Mouse (Mus musculus) 3T3-L1 (cell line): ENCODE measurements around the gene Hspa12a.
A peak's percentile ranks its signal among the peaks of the same experiment; 100 is the strongest.

Experiments
- DNase-seq: peaks from one replicate; pipeline ENCODE4 v3.0.0-alpha.2; 2015; ENCODE audit warnings: low read depth, low spot score

The Hspa12a gene

DNA sequence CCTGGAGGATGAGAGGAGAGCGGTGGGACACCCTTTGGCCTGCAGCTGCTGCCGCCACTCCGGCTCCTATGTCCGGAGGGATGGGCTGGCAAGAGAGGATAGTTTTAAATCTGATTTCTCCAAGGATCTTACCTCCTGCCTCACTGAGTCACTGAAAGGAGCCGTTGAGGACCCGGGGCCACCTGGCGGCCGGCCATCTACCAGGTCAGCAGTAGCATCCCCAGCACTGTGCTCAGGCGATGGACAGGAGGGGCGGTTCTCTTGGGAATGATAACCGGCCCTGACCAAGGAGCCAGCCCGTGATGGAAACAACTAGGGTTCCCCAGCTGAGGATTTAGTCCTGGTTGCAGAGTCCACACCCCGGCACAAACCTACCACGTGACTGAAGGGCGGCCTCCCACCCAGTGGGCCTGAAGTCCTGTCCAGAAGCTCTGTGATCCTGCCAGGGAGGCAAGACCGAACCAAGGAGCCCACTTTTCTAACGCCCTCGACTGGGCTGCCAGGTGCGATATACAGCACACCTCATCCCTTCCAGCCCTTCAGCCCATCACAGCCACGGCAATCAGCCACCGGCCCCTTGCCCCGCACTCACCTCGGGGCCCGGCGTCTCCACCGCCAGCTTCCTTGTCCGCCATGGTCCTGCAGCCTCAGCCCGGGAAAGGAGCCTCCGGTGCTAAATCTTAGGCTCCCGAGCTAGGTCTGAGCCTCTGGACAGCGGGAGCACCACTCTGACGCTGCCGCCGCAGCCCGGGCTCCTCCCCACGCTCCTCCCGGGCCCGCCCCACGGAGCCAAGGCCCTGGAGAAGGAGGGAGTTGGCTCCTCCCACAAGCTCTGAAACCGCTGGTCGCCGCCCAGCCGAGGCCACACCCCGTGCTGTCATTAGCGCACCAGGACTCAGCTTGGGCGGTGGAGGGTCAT, 82.9 kb downstream of the Hspa12a start:
- peak; percentile 54 for DNase-seq

DNA sequence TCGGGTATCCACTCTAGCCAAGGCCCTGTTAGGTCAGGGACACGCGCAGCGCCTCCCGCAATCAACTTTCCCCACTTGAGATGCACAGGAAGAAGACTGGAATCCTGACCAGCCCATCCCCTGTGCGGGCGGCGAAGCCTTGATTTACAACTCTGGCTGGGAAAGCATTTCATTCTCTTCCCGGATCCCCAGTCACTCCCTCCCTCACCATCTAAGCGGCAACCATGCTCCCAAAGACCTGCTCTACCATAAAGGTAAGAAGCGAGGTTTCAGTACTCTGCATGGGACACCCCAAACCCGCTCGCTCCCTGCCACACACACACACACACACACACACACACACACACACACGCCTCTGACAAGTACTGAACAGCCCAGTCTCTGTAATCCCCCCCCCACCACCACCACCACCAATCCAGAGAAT, 83.6 kb downstream of the Hspa12a start:
- DNase-seq = no peak

DNA sequence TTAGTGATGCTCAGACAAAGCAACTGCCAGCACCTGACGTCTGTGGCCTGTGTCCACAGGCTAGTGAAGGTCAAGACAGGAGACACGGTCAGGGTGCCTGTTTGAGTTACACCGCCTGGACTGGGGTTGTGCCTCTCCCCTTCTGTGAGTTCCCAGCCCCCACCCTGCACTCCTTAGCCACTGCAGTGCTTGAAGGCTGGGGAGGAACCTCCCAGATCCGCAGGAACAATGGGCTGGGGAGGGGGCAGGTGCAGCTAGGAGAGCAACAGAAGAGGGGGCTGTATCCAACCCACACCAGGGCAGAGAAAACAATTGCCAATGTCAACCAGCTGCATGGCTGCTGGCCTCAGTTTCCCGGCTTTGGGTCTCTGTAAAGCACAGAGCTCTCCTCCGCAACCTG, 84.1 kb downstream of the Hspa12a start:
- no peak for DNase-seq

DNA sequence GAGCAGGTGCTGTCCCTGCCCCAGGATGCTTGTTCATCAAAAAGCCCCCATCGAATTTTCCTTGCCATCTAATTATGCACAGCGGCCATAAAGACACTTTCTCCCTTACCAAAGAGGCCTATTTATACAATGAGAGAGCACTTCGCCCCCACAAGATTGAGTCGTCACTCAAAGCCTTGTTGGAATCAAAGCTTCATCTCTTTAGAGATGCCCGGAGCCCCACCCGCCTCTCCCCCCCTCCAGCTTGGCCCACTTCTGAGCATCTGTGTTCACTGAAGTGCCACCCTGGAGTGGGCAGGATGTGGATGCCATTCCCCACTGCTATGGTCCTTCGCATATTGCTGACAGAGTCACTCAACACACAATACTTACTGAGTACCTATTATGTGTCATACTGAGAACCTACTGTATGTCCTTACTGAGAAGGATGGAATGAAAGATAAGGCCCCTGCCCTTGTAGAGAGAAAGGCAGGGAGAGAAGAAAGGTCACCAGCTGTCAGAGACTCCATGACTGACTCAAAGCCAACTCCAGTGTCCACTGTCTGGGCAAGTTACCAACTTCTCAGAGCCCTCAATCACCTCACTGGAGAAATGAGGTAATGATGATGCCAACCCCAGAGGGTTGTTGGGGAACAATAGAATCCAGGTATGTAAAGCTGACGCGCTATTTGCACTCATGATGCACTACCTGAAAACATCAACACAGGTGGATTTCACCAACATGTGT, 87.2 kb downstream of the Hspa12a start:
- DNase-seq = peak; percentile 35

GRCm38 (mm10) chr19:58854899-58855298, 88.6 kb downstream of the Hspa12a start:
- DNase-seq = no peak

- DNase-seq = peak; percentile 51
These were observed 90.3 kb downstream of the Hspa12a start for GRCm38 (mm10) chr19:58853036-58853735.

GRCm38 (mm10) chr19:58850719-58851466, 92.6 kb downstream of the Hspa12a start:
- peak; percentile 86 for DNase-seq

GRCm38 (mm10) chr19:58849333-58850131, 93.9 kb downstream of the Hspa12a start:
- peak; percentile 55 for DNase-seq

GRCm38 (mm10) chr19:58843606-58844005, 99.8 kb downstream of the Hspa12a start:
- DNase-seq = no peak

DNA sequence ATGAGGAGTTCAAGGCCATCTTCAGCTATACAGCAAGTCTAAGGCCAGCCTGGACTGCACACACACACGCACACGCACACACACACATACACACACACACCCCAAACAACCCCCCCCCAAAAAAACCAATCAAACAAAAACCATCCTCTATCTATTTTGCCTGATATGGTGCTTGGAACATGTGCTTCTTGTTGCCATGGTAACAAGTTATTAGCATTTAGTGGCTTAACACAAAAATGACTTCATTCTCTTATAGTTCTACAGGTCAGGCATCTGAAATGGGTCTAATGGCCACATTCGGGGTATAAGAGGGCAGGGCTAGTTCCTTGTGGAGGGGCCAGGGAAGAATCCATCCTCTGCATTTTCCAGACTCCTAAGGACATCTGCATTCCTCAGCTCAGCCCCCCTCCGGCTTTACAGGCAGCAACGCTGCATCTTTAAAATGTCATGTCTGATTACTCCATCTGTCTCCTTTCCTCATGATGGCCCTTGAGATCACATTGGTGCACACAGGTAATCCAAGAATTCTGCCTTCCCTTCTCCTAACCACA, 102.7 kb downstream of the Hspa12a start:
- no peak for DNase-seq

GRCm38 (mm10) chr19:58839806-58840205, 103.6 kb downstream of the Hspa12a start:
- peak; percentile 73 for DNase-seq

DNA sequence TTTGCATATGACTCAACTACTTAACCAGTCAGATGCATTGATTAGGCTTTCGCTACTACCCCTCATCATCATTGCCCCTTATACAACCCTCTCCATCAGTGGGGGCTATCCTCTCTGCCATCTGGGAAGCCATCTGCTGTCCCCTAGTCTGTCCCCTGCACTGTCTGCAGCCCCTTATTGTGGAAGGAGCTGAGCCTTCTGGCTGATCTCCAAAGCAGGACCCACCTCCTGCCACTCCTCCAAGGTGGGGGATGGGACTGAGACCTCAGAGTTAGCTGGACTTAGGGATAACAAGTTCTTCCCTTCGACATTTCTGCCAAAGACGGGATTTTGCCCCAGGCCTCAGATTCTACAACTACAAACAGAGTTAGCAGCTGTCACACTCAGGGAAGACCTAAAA, 104.1 kb downstream of the Hspa12a start:
- no peak for DNase-seq

DNA sequence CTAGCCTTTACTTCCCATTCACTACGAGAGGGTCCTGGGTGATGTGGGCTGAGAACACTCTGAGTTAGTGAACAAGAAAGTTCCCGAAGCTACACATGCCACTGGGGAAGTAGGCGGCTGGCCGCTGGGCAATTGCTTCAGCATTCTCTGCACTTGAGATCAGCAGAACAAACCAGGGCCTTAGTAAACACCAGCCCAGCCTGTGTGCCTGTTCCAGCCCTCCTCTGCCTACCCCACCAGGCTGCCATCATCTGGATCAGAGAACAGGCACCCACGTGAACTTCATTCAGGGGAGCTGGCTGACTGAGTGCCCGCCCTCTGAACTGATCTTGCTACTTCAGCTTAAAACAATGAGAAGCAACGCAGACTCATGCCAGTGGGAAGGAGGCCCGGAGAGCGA, 104.7 kb downstream of the Hspa12a start:
- DNase-seq = no peak

- DNase-seq = no peak
These were observed 109.7 kb downstream of the Hspa12a start for GRCm38 (mm10) chr19:58833639-58834180.

- DNase-seq = no peak
These were observed 110.5 kb downstream of the Hspa12a start for GRCm38 (mm10) chr19:58832988-58833387.

DNA sequence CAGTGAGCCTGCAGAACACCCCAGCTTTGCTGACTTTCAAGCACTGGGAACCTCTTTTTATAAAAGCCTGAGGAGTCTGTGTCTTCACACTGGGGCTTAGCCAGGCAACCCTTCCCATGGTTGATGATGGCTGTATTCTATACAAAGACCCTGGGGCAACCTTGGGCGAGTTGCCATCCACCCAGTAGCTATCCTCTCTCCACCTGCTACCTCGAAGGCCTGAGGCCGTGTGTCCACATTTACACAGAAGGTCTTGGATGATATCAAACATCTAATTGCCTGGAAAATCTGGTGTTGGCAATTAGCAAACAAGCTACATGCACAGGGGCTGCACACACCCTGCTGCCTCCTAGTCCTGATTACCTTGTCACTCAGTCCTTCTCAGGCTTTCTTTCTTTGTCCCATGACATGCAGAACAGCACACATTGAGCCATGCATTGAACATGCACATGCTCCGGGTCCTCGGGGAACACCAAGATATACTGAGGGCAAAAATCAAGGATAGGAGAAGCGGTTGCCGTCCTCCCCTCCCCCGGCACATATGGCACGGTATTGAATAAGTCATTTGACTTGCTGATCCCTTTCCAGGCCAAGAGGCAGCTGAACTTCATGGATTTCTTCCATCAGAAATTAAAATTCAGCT, 112.1 kb downstream of the Hspa12a start:
- DNase-seq = no peak

GRCm38 (mm10) chr19:58830182-58830581, 113.3 kb downstream of the Hspa12a start:
- DNase-seq = no peak

GRCm38 (mm10) chr19:58829575-58829974, 113.9 kb downstream of the Hspa12a start:
- DNase-seq = no peak

- no peak for DNase-seq
These were observed 115.8 kb downstream of the Hspa12a start for GRCm38 (mm10) chr19:58827656-58828055.
